Mouse (Mus musculus): ENCODE measurements around the gene Ets1.

DNA sequence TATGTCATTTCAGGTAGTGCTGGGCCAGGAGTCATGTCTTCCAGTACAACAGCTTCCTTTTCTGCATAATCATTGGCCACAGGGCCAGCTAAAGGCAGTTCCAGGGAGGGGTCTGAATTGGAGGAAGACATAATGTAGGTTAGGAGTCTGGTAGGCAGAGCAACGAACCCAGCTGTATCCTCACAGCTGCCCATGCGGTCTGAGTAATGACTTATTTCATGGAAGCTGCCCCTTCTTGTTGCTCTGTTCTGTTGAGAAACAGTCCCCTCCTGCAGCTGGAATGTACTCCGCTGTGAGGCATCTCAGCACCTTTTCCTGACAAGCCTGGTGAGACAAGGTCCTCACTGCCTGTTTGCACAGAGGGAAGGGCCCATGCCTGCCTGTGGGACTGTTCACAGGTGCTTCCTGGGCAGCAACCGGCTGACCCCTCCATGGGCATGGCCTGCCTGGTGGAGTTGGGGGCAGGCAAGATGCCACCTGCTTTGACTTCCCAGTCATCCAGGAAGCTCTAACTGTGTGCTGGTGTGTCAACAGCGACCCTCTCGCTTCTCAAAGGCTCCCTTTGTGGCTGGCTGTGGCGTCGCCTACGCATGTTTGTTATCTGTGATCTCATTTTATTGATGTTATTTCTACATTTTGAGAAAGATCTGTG lies 69.9 kb downstream of the Ets1 start:
- TF ChIP-seq POLR2A (IDR thresholded peaks at IDR 0.05; ENCODE audit: borderline replicate concordance, low read depth, low read length) (no peak), CTCF (IDR thresholded peaks at IDR 0.05; ENCODE audit: low read depth, low read length) (no peak)

Measured in bone marrow macrophage, adult 2 months (primary cell).